Mouse (Mus musculus): ENCODE measurements around the gene D630036H23Rik. TPM values are rescaled to one million over a fixed set of nuclear protein-coding genes. Genes with fewer than 3 reads are reported as not detected.
"Not testable (repeated sequence)": the region's sequence is repeated elsewhere in the genome, so short reads cannot be mapped to it uniquely, and the experiment has no call there.

D630036H23Rik gene
- polyA plus RNA-seq, 1 experiment from 2014 or later, result 1.8 TPM

- H3K27ac ChIP-seq (ENCODE audit: low read depth, low read length), result no peak overlapping the region
- no peaks in the 10 kb centered on the region for H3K36me3 ChIP-seq (ENCODE audit: control insufficient read depth, insufficient read depth, low read length)
- H3K4me3 ChIP-seq (ENCODE audit: low read depth, low read length), result no peak overlapping the region
- 28% methylated on average over 3 of the region's 3 CpGs for WGBS
- DNase-seq (ENCODE audit: low spot score) (no peak), ATAC-seq (ENCODE audit: low FRiP score) (peak; percentile 10; the same call in 1 of the 2 replicates)
- H3K27me3 ChIP-seq (ENCODE audit: control insufficient read depth, insufficient read depth, low read length), result no peaks in the 10 kb centered on the region
- no peak overlapping the region for H3K4me2 ChIP-seq (replicated peaks; ENCODE audit: low read depth, low read length)
- 0 out of 2 replicates have a peak, but pooled peaks cover 2% of the 10 kb centered on the region for H3K4me1 ChIP-seq (replicated peaks; ENCODE audit: control insufficient read depth, insufficient read depth, low read length)
- no peaks in the 10 kb centered on the region for H3K9me3 ChIP-seq (ENCODE audit: control insufficient read depth, low read length)
- no peak overlapping the region for H3K9ac ChIP-seq (ENCODE audit: low read depth, low read length)
Observed at GRCm38 (mm10) chr12:36380254-36380653, 1.7 kb downstream of the D630036H23Rik start.

GRCm38 (mm10) chr12:36376391-36376790 lies 5.6 kb downstream of the D630036H23Rik start:
- H3K27ac ChIP-seq (ENCODE audit: low read depth, low read length); DNase-seq (ENCODE audit: low spot score); H3K27me3 ChIP-seq (ENCODE audit: control insufficient read depth, insufficient read depth, low read length); H3K9ac ChIP-seq (ENCODE audit: low read depth, low read length); H3K4me1 ChIP-seq (replicated peaks; ENCODE audit: control insufficient read depth, insufficient read depth, low read length); H3K36me3 ChIP-seq (ENCODE audit: control insufficient read depth, insufficient read depth, low read length); H3K9me3 ChIP-seq (ENCODE audit: control insufficient read depth, low read length); H3K4me3 ChIP-seq (ENCODE audit: low read depth, low read length); ATAC-seq (ENCODE audit: low FRiP score); H3K4me2 ChIP-seq (replicated peaks; ENCODE audit: low read depth, low read length): not testable (repeated sequence)
- 93% methylated on average over 3 of the region's 4 CpGs for WGBS

- DNase-seq (ENCODE audit: low spot score), result no peak
- WGBS, result 53% methylated on average over 4 of the region's 4 CpGs
- ATAC-seq (ENCODE audit: low FRiP score), result no peak
Observed at GRCm38 (mm10) chr12:36373237-36373998, 8.6 kb downstream of the D630036H23Rik start.

GRCm38 (mm10) chr12:36364013-36364412 lies 18.0 kb downstream of the D630036H23Rik start:
- DNase-seq (ENCODE audit: low spot score) (no peak), ATAC-seq (ENCODE audit: low FRiP score) (no peak)
- H3K36me3 ChIP-seq (ENCODE audit: control insufficient read depth, insufficient read depth, low read length), result no peaks in the 10 kb centered on the region
- no peak overlapping the region for H3K4me3 ChIP-seq (ENCODE audit: low read depth, low read length)
- no peak overlapping the region for H3K4me2 ChIP-seq (replicated peaks; ENCODE audit: low read depth, low read length)
- H3K9ac ChIP-seq (ENCODE audit: low read depth, low read length), result no peak overlapping the region
- H3K27ac ChIP-seq (ENCODE audit: low read depth, low read length), result no peak overlapping the region
- H3K4me1 ChIP-seq (replicated peaks; ENCODE audit: control insufficient read depth, insufficient read depth, low read length), result no peaks in the 10 kb centered on the region
- H3K27me3 ChIP-seq (ENCODE audit: control insufficient read depth, insufficient read depth, low read length), result no peaks in the 10 kb centered on the region
- no peaks in the 10 kb centered on the region for H3K9me3 ChIP-seq (ENCODE audit: control insufficient read depth, low read length)
- WGBS, result 90% methylated on average over 4 of the region's 4 CpGs

More at GRCm38 (mm10) chr12:36373237-36373998, 8.6 kb downstream of the D630036H23Rik start:
- Histone ChIP-seq H3K27ac (ENCODE audit: low read depth, low read length) (no peak overlapping the region), H3K9ac (ENCODE audit: low read depth, low read length) (no peak overlapping the region), H3K4me3 (ENCODE audit: low read depth, low read length) (no peak overlapping the region), H3K9me3 (ENCODE audit: control insufficient read depth, low read length) (no peaks in the 10 kb centered on the region), H3K36me3 (ENCODE audit: control insufficient read depth, insufficient read depth, low read length) (no peaks in the 10 kb centered on the region), H3K27me3 (ENCODE audit: control insufficient read depth, insufficient read depth, low read length) (no peaks in the 10 kb centered on the region), H3K4me2 (replicated peaks; ENCODE audit: low read depth, low read length) (no peak overlapping the region), H3K4me1 (replicated peaks; ENCODE audit: control insufficient read depth, insufficient read depth, low read length) (no peaks in the 10 kb centered on the region)

- H3K27ac ChIP-seq (ENCODE audit: low read depth, low read length), result no peak overlapping the region
- no peaks in the 10 kb centered on the region for H3K4me1 ChIP-seq (replicated peaks; ENCODE audit: control insufficient read depth, insufficient read depth, low read length)
- no peaks in the 10 kb centered on the region for H3K9me3 ChIP-seq (ENCODE audit: control insufficient read depth, low read length)
- H3K27me3 ChIP-seq (ENCODE audit: control insufficient read depth, insufficient read depth, low read length), result no peaks in the 10 kb centered on the region
- H3K9ac ChIP-seq (ENCODE audit: low read depth, low read length), result no peak overlapping the region
- no peaks in the 10 kb centered on the region for H3K36me3 ChIP-seq (ENCODE audit: control insufficient read depth, insufficient read depth, low read length)
- WGBS, result 92% methylated on average over 5 of the region's 5 CpGs
- H3K4me2 ChIP-seq (replicated peaks; ENCODE audit: low read depth, low read length), result no peak overlapping the region
- H3K4me3 ChIP-seq (ENCODE audit: low read depth, low read length), result no peak overlapping the region
- DNase-seq (ENCODE audit: low spot score) (no peak), ATAC-seq (ENCODE audit: low FRiP score) (no peak)
Observed at GRCm38 (mm10) chr12:36360693-36361092, 21.3 kb downstream of the D630036H23Rik start.

GRCm38 (mm10) chr12:36360064-36360463 lies 21.9 kb downstream of the D630036H23Rik start:
- Histone ChIP-seq H3K27me3 (ENCODE audit: control insufficient read depth, insufficient read depth, low read length) (no peaks in the 10 kb centered on the region), H3K27ac (ENCODE audit: low read depth, low read length) (no peak overlapping the region), H3K4me2 (replicated peaks; ENCODE audit: low read depth, low read length) (no peak overlapping the region), H3K36me3 (ENCODE audit: control insufficient read depth, insufficient read depth, low read length) (no peaks in the 10 kb centered on the region), H3K9me3 (ENCODE audit: control insufficient read depth, low read length) (no peaks in the 10 kb centered on the region), H3K9ac (ENCODE audit: low read depth, low read length) (no peak overlapping the region), H3K4me1 (replicated peaks; ENCODE audit: control insufficient read depth, insufficient read depth, low read length) (no peaks in the 10 kb centered on the region), H3K4me3 (ENCODE audit: low read depth, low read length) (no peak overlapping the region)
- DNase-seq (ENCODE audit: low spot score) (no peak), ATAC-seq (ENCODE audit: low FRiP score) (no peak)
- WGBS, result 91% methylated on average over 3 of the region's 3 CpGs

- H3K4me2 ChIP-seq (replicated peaks; ENCODE audit: low read depth, low read length), result no peak overlapping the region
- no peaks in the 10 kb centered on the region for H3K4me1 ChIP-seq (replicated peaks; ENCODE audit: control insufficient read depth, insufficient read depth, low read length)
- H3K27me3 ChIP-seq (ENCODE audit: control insufficient read depth, insufficient read depth, low read length), result no peaks in the 10 kb centered on the region
- whole genome bisulfite sequencing, result 58% methylated on average over 4 of the region's 4 CpGs
- DNase-seq (ENCODE audit: low spot score) (peak; percentile 3), ATAC-seq (ENCODE audit: low FRiP score) (no peak)
- H3K4me3 ChIP-seq (ENCODE audit: low read depth, low read length), result no peak overlapping the region
- H3K27ac ChIP-seq (ENCODE audit: low read depth, low read length), result no peak overlapping the region
- no peaks in the 10 kb centered on the region for H3K36me3 ChIP-seq (ENCODE audit: control insufficient read depth, insufficient read depth, low read length)
- no peak overlapping the region for H3K9ac ChIP-seq (ENCODE audit: low read depth, low read length)
- no peaks in the 10 kb centered on the region for H3K9me3 ChIP-seq (ENCODE audit: control insufficient read depth, low read length)
Observed at GRCm38 (mm10) chr12:36344131-36344530, 37.9 kb downstream of the D630036H23Rik start.

GRCm38 (mm10) chr12:36333837-36334281 lies 48.1 kb downstream of the D630036H23Rik start:
- Histone ChIP-seq H3K27me3 (ENCODE audit: control insufficient read depth, insufficient read depth, low read length) (no peaks in the 10 kb centered on the region), H3K27ac (ENCODE audit: low read depth, low read length) (no peak overlapping the region), H3K4me2 (replicated peaks; ENCODE audit: low read depth, low read length) (no peak overlapping the region), H3K36me3 (ENCODE audit: control insufficient read depth, insufficient read depth, low read length) (no peaks in the 10 kb centered on the region), H3K4me3 (ENCODE audit: low read depth, low read length) (no peak overlapping the region), H3K9me3 (ENCODE audit: control insufficient read depth, low read length) (no peaks in the 10 kb centered on the region), H3K9ac (ENCODE audit: low read depth, low read length) (no peak overlapping the region), H3K4me1 (replicated peaks; ENCODE audit: control insufficient read depth, insufficient read depth, low read length) (no peaks in the 10 kb centered on the region)
- DNase-seq (ENCODE audit: low spot score), result no peak
- ATAC-seq (ENCODE audit: low FRiP score), result no peak
- WGBS, result 81% methylated on average over 9 of the region's 9 CpGs

- H3K9me3 ChIP-seq (ENCODE audit: control insufficient read depth, low read length), result no peaks in the 10 kb centered on the region
- no peaks in the 10 kb centered on the region for H3K27me3 ChIP-seq (ENCODE audit: control insufficient read depth, insufficient read depth, low read length)
- 88% methylated on average over 1 of the region's 1 CpGs for WGBS
- no peak overlapping the region for H3K9ac ChIP-seq (ENCODE audit: low read depth, low read length)
- ATAC-seq (ENCODE audit: low FRiP score) (no peak), DNase-seq (ENCODE audit: low spot score) (no peak)
- H3K36me3 ChIP-seq (ENCODE audit: control insufficient read depth, insufficient read depth, low read length), result no peaks in the 10 kb centered on the region
- H3K27ac ChIP-seq (ENCODE audit: low read depth, low read length), result no peak overlapping the region
- H3K4me2 ChIP-seq (replicated peaks; ENCODE audit: low read depth, low read length), result no peak overlapping the region
- H3K4me3 ChIP-seq (ENCODE audit: low read depth, low read length), result no peak overlapping the region
- no peaks in the 10 kb centered on the region for H3K4me1 ChIP-seq (replicated peaks; ENCODE audit: control insufficient read depth, insufficient read depth, low read length)
Observed at GRCm38 (mm10) chr12:36332676-36333075, 49.3 kb downstream of the D630036H23Rik start.

All from hindbrain, embryonic 11.5 days (tissue).